Mouse (Mus musculus) liver, embryonic 12.5 days (tissue): ENCODE measurements around the gene Arid5b. TPM values are rescaled to one million over a fixed set of nuclear protein-coding genes. Genes with fewer than 3 reads are reported as not detected.
A peak's percentile ranks its signal among the peaks of the same experiment; 100 is the strongest.

Source experiments
- ATAC-seq: fragments of 200-750 bp; cut with Nextera tagmentation; 2 replicates; pipeline ENCODE4 v1.8.0; 2017; ENCODE audit warnings: moderate number of reproducible peaks, mild to moderate bottlenecking, moderate library complexity
- H3K27ac ChIP-seq: fragments of 300-500 bp; sonication (generic); 2 replicates; pipeline ENCODE4 v1.5.1; 2016; ENCODE audit warnings: mild to moderate bottlenecking
- H3K27me3 ChIP-seq: fragments of 300-500 bp; sonication (generic); replicated peaks from 2 replicates; pipeline ENCODE4 v1.6.1; 2016; ENCODE audit warnings: mild to moderate bottlenecking, moderate library complexity
- H3K36me3 ChIP-seq: fragments of 300-500 bp; sonication (generic); 2 replicates; pipeline ENCODE4 v1.6.1; 2016; ENCODE audit warnings: mild to moderate bottlenecking, moderate library complexity
- H3K4me1 ChIP-seq: fragments of 300-500 bp; sonication (generic); 2 replicates; pipeline ENCODE4 v1.6.1; 2016
- H3K4me2 ChIP-seq: fragments of 300-500 bp; sonication (generic); 2 replicates; pipeline ENCODE4 v1.6.1; 2016; ENCODE audit warnings: mild to moderate bottlenecking, moderate library complexity
- H3K4me3 ChIP-seq: fragments of 300-500 bp; sonication (generic); 2 replicates; pipeline ENCODE4 v1.5.1; 2016; ENCODE audit warnings: mild to moderate bottlenecking, moderate library complexity
- H3K9ac ChIP-seq: fragments of 300-500 bp; sonication (generic); 2 replicates; pipeline ENCODE4 v1.6.1; 2016; ENCODE audit warnings: mild to moderate bottlenecking, moderate library complexity
- H3K9me3 ChIP-seq: fragments of 300-500 bp; sonication (generic); replicated peaks from 2 replicates; pipeline ENCODE4 v1.6.1; 2016; ENCODE audit warnings: mild to moderate bottlenecking, moderate library complexity
- WGBS: fragments of 180-500 bp; shearing (Covaris S2); methylation state at CpG from one replicate; pipeline ENCODE4 v1.1.7; 2016; ENCODE audit not compliant: insufficient replicate concordance; 5-methylcytosine and 5-hydroxymethylcytosine counted together
- polyA plus RNA-seq: library from polyadenylated mRNA; unstranded; fragments of >200 nt; fragmentation: Nextera tagmentation; extraction: Ambion mirVana; gene quantifications from 2 replicates; pipeline ENCODE4 v1.2.1, GENCODE M21; 2016

Gene Arid5b
- polyA plus RNA-seq, 1 experiment from 2014 or later, result 7.2 TPM

DNA sequence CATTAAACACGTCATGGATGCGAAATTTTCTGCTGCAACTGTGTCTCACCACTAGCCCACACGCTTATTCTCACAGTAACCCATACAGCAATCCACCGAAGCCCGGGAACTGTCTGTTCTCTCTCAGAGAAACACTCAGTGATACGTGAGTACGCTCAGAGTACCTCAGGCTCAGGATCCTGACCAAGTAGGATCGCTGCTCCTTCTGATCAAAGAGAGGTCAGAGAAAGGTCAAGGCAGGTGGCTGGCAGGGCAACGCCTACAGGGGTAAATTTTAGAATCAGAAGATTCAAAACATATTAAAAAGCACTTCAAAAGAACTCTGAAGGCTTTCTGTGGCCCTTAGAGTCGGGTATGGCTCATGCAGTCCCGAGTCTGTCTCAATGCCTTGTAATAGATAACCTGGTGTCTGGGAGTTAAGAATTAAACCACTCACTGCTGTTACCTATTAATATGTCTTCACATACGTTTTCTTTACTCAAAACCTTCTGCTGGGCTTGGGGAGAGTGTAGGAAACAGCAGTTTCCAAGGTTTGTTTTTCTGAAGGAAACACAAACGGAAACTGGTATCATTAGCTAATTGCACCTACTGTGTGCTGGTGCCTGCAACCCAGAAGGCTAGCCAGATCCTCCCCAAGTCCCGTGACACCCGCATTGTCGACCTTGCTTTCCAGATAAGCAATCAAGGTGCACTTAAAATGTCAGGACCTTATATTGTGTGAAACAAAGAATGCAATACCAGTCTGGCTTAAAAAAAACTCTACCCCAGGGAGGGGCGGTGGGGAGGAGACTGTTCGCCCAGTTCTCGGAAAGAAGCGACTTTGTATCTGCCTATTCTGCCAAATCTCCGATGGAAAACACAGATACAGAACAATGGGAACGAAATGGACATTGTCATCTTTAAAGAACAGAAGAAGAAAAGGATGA, 48.6 kb downstream of the Arid5b start:
- no peak overlapping the region for H3K27ac ChIP-seq
- H3K4me2 ChIP-seq, result no peak overlapping the region
- H3K36me3 ChIP-seq, result peaks cover 12% of the 10 kb centered on the region; the same call in 1 of the 2 replicates
- no peak for ATAC-seq
- 59% methylated on average over 22 of the region's 22 CpGs for WGBS
- H3K9me3 ChIP-seq, result no peaks in the 10 kb centered on the region
- no peak overlapping the region for H3K9ac ChIP-seq
- H3K4me1 ChIP-seq, result no peaks in the 10 kb centered on the region
- H3K27me3 ChIP-seq, result no peaks in the 10 kb centered on the region
- H3K4me3 ChIP-seq, result no peak overlapping the region

DNA sequence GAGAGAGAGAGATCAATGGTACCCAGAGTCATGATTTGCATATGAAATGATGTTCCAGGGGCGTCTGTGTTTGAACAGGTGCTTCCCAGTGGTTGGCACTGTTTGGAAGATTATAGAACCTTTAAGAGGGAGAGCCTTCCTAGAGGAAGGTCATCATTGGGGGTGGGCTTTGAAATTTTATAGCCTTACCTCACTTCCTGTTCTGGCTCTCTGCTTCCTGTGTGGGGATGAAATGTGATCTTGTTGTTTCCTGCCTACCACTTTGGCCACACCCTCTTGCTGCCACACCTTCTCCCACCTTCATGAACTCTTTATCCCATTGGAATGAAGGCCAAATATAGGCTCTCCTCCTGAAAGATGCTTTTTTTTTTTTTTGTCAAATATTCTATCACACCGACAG, 55.9 kb downstream of the Arid5b start:
- no peaks in the 10 kb centered on the region for H3K27me3 ChIP-seq
- H3K4me1 ChIP-seq, result no peaks in the 10 kb centered on the region
- H3K9ac ChIP-seq, result no peak overlapping the region
- H3K9me3 ChIP-seq, result no peaks in the 10 kb centered on the region
- no peak overlapping the region for H3K27ac ChIP-seq
- H3K4me2 ChIP-seq, result no peak overlapping the region
- ATAC-seq, result no peak
- H3K4me3 ChIP-seq, result no peak overlapping the region
- H3K36me3 ChIP-seq, result 0 out of 2 replicates have a peak, but pooled peaks cover 11% of the 10 kb centered on the region
- WGBS, result 77% methylated on average over 2 of the region's 2 CpGs

DNA sequence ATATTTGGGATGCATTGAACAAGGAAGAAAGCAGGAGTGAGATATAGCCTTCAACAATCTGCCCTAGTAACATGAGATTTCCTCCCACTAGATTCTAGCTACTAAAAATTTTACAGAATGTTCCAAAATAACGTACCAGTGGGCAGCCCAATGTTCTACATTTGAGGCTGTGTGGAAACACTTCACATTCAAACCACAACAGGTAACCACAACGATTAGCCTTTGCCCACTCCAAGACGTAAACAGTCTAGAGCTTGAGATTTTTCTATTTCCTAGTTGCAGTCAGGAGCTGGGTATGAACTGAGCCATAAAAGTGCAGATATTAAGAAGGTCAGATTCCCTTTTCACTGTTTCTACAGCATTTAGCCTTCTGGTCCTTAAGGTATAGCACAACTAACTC, 56.5 kb downstream of the Arid5b start:
- Histone ChIP-seq H3K9me3 (peaks cover 5% of the 10 kb centered on the region), H3K4me2 (no peak overlapping the region), H3K27me3 (no peaks in the 10 kb centered on the region), H3K4me1 (no peaks in the 10 kb centered on the region), H3K9ac (no peak overlapping the region), H3K4me3 (no peak overlapping the region), H3K36me3 (peaks cover 17% of the 10 kb centered on the region), H3K27ac (no peak overlapping the region)
- 47% methylated on average over 3 of the region's 3 CpGs for WGBS
- no peak for ATAC-seq

DNA sequence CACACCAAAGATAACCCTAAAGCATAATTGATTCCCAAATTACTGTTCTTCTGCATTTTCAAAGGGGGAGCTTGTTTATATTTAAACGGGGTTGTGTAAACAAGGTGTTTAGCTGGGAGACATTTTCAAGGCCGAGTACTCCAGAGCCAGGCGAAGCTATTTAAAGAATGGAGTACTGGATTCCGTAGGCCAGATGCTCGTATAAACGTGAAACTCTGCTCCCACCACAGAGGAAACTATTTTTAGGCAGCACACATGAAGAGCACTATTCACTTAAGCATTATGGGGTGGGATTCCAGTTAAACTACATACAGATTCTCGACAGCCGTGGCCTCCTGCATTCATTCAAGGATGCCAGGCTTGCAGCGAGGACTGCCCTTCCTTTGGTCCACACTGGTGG, 59.2 kb downstream of the Arid5b start:
- WGBS, result 62% methylated on average over 9 of the region's 9 CpGs
- Histone ChIP-seq H3K9me3 (peaks cover 6% of the 10 kb centered on the region), H3K4me1 (no peaks in the 10 kb centered on the region), H3K36me3 (peaks cover 24% of the 10 kb centered on the region), H3K4me3 (no peak overlapping the region), H3K27ac (no peak overlapping the region), H3K4me2 (no peak overlapping the region), H3K9ac (no peak overlapping the region), H3K27me3 (no peaks in the 10 kb centered on the region)
- ATAC-seq, result no peak

DNA sequence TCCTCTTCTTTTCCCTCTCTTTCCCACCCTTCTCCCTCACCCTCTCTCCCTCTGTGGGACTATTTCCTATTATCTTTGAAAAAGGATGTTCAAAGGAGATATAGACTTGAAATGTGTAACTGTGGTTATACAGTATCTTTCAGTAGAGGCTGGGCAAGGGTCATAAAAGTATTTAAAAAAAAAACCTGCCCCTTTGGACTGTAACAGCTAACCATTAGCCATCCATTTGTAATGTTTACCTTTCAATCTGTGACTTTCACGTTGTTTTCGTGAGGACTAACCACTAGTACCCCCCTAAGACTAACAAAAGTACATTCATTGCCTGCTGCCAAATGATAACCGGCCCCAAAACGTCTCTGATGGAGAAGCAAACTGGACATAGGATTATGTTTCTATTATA, 59.9 kb downstream of the Arid5b start:
- ATAC-seq, result no peak
- Histone ChIP-seq H3K9me3 (peaks cover 6% of the 10 kb centered on the region), H3K4me3 (no peak overlapping the region), H3K36me3 (peaks cover 24% of the 10 kb centered on the region), H3K4me1 (no peaks in the 10 kb centered on the region), H3K27me3 (no peaks in the 10 kb centered on the region), H3K9ac (no peak overlapping the region), H3K4me2 (no peak overlapping the region), H3K27ac (no peak overlapping the region)
- 64% methylated on average over 4 of the region's 4 CpGs for WGBS

DNA sequence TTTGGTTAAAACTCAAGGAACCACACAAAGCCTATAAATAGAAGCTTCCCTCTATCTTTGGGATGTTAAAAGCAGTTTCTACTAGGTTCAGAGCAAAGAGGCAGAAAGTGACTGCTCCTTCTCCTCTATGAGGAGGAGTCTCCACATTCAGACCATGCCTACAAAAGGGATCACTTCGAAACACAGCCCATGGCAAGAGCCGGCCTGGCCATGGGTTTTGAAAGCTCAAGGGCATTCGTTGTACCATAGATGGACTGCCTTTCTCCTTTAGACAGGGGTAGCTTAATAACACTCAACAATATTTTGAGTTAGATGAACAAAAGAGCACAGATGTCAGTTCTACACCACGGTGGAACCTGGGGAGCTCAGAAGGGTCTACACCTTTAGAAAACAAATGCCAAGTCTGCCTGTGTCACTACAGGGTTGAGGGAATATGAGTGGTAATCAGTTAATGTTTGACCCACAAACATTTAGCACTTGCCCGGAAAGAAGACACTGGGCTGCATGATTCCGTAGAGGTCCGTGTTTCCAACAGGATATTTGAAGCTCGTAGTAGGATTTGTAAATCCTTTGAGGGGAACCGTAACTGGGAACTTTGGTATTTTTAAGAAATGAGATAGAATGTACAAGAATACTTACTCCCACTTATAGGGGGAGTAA, 63.6 kb downstream of the Arid5b start:
- Histone ChIP-seq H3K9ac (no peak overlapping the region), H3K4me1 (no peaks in the 10 kb centered on the region), H3K27ac (no peak overlapping the region), H3K4me3 (no peak overlapping the region), H3K36me3 (peaks cover 16% of the 10 kb centered on the region), H3K4me2 (no peak overlapping the region), H3K9me3 (peaks cover 6% of the 10 kb centered on the region), H3K27me3 (no peaks in the 10 kb centered on the region)
- 77% methylated on average over 9 of the region's 9 CpGs for WGBS
- ATAC-seq, result no peak

DNA sequence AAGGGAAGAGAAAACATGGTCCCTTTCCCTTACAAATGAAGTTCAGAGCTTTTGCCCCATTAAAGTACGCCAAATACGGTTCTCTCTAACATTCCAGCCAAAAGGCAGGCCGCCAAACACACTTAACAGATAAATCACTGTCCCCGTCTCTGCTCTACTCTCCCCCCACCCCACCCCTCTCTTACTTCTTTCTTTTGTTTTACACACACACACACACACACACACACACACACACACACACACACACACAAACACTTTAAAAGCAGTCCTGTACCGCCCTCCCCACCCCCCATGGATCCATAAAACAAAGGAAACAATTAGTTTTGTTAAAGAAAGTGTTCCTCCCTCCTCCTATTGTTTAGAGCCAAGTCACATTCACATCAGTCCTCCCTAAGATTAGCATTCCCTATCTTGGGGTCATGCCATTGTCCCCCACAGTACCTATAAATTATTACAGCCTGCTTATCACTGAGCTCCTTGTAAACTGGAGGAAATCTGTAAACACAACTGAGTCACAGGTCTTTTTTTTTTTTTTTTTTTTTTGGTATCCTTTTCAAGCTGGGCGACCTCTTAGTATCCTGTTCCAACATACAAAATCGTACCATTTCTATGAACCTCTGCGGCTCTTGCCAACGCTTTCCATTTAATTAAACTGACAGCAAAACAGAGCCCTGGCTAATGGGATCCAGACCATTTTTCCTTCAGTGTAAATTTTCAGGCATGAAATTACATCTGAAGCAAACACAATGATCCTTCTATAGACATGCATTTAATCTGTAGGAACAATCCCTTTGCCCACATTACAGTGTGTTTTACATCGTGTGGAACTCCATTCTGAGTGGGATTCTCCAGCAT, 66.3 kb downstream of the Arid5b start:
- Histone ChIP-seq H3K9ac (no peak overlapping the region), H3K27ac (peak overlapping the region; percentile 48), H3K36me3 (peaks cover 13% of the 10 kb centered on the region), H3K9me3 (peaks cover 4% of the 10 kb centered on the region), H3K4me3 (no peak overlapping the region), H3K4me2 (no peak overlapping the region), H3K4me1 (no peaks in the 10 kb centered on the region), H3K27me3 (no peaks in the 10 kb centered on the region)
- WGBS, result 48% methylated on average over 10 of the region's 10 CpGs
- ATAC-seq, result no peak

DNA sequence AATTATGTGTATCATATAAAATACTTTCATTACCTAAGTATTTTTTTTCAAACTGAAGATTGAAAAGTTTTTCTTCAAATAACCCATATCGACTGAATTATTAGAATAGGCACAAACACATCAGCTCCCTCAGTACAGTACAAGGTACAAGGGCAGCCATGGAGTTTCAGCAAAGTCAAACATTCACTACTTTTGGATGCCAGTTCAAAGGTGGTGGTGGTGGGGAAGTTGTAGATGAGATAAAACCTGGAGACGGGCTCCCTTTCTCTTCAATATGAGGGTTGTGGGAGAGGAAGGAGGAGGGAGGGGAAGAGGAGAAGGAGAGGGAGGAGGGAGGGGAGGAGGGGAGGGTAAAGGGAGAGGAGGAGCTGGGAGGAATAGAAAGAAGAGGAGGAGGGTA, 67.0 kb downstream of the Arid5b start:
- Histone ChIP-seq H3K9me3 (no peaks in the 10 kb centered on the region), H3K36me3 (peaks cover 7% of the 10 kb centered on the region), H3K27me3 (no peaks in the 10 kb centered on the region), H3K9ac (no peak overlapping the region), H3K4me2 (no peak overlapping the region), H3K4me3 (no peak overlapping the region), H3K4me1 (no peaks in the 10 kb centered on the region), H3K27ac (peak overlapping the region; percentile 48)
- 32% methylated on average over 2 of the region's 2 CpGs for WGBS
- ATAC-seq, result no peak

DNA sequence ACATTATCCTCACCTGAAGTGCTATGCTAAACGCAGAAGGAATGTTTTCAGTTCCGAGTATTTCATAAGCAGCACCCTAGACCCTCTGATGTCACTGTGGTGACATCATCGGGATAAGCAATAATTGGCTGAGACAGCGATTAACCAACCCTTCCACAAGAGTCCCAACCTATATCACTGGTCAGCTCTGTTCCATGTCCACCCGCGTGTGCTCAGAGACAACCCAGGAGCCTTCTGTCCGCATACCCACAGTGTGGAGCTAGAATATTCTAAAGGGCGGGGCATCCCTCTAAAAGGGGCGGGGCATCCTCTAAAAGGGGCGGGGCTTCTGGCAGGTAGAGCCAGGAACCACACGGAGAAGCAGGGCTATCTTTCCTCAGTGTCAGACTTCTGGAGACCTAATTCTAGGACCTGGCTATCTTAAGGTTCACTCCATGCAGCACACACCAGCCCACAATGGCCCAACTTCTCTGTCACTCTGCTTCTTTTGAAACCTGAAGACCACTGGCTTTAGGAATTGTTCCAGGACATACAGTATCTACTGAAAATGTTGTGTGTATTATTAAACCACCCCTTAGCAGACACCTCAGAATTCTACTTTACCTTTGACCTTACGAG, 68.4 kb downstream of the Arid5b start:
- Histone ChIP-seq H3K36me3 (no peaks in the 10 kb centered on the region), H3K27ac (no peak overlapping the region), H3K9me3 (no peaks in the 10 kb centered on the region), H3K4me3 (no peak overlapping the region), H3K4me1 (no peaks in the 10 kb centered on the region), H3K27me3 (no peaks in the 10 kb centered on the region), H3K9ac (no peak overlapping the region), H3K4me2 (no peak overlapping the region)
- WGBS, result 73% methylated on average over 12 of the region's 12 CpGs
- no peak for ATAC-seq

DNA sequence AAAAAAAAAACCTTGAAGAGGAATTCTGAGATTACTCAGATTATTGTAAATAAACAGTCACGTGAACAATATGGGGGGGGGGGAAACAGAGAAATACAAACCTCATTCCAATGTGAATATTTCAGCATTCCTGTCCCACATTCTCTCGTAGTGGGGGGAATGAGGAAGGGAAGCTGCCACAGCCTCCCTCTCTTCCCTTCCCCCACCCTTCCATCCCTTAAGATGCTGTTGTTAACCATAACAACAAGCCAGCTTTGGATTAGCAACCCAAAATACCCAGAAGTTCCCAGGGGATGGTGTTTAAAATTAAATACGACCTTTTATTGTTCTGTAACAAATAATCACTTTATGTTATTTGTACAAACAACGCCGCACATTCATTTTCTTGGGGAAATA, 69.9 kb downstream of the Arid5b start:
- no peak for ATAC-seq
- H3K4me3 ChIP-seq, result no peak overlapping the region
- H3K9ac ChIP-seq, result no peak overlapping the region
- no peak overlapping the region for H3K4me2 ChIP-seq
- no peaks in the 10 kb centered on the region for H3K27me3 ChIP-seq
- WGBS, result 66% methylated on average over 5 of the region's 5 CpGs
- no peak overlapping the region for H3K27ac ChIP-seq
- no peaks in the 10 kb centered on the region for H3K9me3 ChIP-seq
- no peaks in the 10 kb centered on the region for H3K36me3 ChIP-seq
- no peaks in the 10 kb centered on the region for H3K4me1 ChIP-seq

DNA sequence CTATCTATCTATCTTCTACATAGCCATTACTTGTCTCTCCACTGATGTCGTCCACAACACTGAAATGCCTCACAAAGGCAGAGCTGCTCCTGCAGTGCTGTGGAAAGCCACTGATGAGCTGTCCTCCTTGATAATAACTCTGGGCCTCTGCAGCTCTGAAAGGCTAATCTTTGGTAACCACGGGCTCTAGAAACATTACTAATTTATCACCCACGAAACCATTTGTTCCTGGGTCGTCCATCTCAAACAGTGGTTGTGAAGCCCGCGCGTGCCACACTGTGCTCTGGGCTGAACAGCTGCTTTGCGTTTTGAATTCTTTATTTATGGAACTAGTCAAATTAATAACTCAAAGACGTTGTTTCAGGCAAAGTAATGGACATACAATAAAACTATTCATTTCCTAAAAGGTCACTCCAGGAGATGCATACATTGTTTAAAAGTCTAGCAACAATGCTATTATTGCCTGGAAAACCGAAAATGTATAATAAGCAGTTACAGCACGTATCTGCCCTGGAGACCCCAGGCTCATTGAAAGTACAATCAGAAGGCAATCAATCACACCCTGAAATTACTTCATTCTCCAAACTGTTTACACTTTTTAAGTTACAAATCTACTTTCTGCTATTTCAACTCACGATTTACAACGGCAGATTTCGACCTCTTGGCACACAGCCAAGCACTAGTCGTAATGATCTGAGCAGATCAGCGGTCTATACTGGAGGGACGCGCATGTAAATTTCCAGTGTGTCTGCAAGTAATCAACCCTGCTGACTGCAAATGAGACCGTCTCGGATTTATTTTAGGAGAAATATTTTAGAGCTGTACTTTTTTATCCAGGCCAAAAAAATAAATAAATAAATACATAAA, 70.5 kb downstream of the Arid5b start:
- WGBS, result 68% methylated on average over 20 of the region's 20 CpGs
- H3K27ac ChIP-seq, result no peak overlapping the region

More for the DNA sequence above, 70.5 kb downstream of the Arid5b start:
- no peak overlapping the region for H3K4me3 ChIP-seq
- no peaks in the 10 kb centered on the region for H3K4me1 ChIP-seq
- H3K9me3 ChIP-seq, result no peaks in the 10 kb centered on the region
- no peak overlapping the region for H3K9ac ChIP-seq
- H3K27me3 ChIP-seq, result no peaks in the 10 kb centered on the region
- no peak for ATAC-seq
- no peaks in the 10 kb centered on the region for H3K36me3 ChIP-seq
- H3K4me2 ChIP-seq, result no peak overlapping the region
